Mouse (Mus musculus): ENCODE measurements around the gene Psma1. TPM values are rescaled to one million over a fixed set of nuclear protein-coding genes. Genes with fewer than 3 reads are reported as not detected.

The Psma1 gene
- polyA plus RNA-seq (2017; shearing (Covaris generic)): 175 TPM

DNA sequence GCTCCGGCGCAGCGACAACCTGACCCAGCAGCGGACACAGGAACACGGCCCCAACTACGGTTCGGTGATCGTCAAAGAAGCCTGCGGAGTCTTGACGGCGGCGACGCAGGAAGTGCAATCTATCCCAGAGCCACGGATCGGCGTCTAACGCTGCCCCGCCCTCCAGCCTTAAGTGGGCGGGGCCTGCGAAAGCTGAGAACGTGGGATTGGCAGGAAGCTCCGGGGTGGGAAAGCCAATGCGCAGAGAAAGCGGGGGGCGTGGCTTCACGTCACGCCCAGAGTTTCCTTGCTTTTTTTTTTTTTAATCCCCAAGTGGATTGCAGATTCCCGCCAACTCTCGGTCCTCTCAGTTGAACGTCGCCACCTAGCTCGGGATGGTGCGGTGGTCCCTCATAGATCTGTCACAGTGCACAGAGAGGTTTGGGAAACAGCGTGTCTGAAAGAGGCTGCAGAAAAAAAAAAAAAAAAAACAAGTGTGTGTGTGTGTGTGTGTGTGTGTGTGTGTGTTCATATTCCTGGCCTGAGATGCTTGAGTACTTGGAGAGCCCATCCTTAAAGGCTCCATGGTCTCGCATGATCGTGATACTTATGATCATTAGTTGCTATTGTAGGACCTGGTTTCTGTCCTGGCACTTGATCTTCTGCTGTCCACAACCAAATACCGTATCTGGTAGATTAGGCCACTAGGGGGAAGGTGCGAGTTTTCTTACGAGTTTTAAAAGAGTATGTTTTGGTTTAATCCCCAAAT lies at the start of gene Psma1:
Psma1 (minus strand) TSS at position 114 of the 748 bp plus-strand sequence.

DNA sequence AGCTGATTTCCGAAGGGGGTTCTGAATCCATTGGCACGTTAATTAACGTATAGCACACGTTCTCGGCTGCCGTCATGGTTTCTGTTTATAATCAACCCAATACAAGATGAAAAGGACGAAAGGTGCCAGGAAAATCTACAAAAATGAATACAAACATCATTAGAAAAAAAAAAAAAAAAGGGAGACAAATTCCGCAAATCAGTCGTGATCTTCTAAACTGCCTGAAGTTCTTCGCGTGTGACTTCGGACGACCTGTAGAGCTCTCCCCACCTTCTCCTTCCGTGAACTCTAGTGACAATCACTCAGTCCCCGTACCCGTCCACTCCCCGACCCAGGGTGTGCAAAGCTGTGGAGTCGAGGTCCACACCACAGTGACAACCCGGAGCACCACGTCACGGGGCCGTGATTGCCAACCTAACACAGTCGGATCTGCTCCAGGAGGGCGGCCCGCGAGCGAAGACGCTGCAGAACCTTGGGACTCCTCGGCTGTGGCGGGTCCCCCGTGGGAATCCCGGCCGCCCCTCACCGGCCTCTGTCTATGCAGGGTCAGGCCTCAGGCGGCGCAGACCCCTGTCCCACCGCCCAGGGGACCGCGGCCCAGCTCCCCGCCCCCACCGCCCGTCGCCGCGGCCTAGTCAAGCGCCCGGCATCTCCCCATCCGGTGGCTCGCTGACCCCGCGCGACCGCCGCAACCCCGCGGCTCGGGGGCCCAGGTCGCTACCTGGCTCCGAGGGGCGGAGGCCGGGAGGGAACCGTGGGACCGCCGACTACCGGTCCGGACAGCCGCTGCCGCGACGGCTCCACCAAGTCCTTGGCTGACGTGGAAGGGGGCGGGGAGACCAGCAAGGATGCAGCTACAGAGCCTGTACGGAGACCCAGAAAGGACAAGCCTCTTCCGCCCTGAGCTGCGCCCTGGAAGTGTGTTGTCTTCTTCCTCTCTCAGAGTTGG lies 21.8 kb downstream of the Psma1 start, which contains the start of gene Copb1:
Copb1 (minus strand) TSS at position 827 of the 949 bp plus-strand sequence.

Other genes starting within 250 kb of the Psma1 start
- gene Rras2, start 158.3 kb downstream of the Psma1 start, polyA plus RNA-seq (2017; shearing (Covaris generic)): 15.6 TPM
- gene Copb1, start 21.4 kb downstream of the Psma1 start, polyA plus RNA-seq (2017; shearing (Covaris generic)): 121 TPM
- 99.4 TPM for gene Pde3b, start 139.2 kb upstream of the Psma1 start, polyA plus RNA-seq (2017; shearing (Covaris generic))